Mouse (Mus musculus) E14TG2a.4 (cell line): ENCODE measurements around the gene Mdm2.

Experiments
- CTCF ChIP-seq: conservative IDR thresholded peaks from 2 replicates; pipeline ENCODE4 v1.5.1; 2014; ENCODE audit warnings: low read length
- NANOG ChIP-seq: IDR thresholded peaks from 2 replicates; pipeline ENCODE4 v1.6.1; 2014; ENCODE audit warnings: borderline replicate concordance, low read length, mixed read lengths
- POU5F1 ChIP-seq: IDR thresholded peaks from 2 replicates; pipeline ENCODE4 v1.6.1; 2014; ENCODE audit warnings: low read length, borderline replicate concordance

- TF ChIP-seq CTCF (peak; percentile 60), NANOG (no peak), POU5F1 (no peak)
Observed at GRCm38 (mm10) chr10:117688204-117689151, 22.1 kb downstream of the Mdm2 start.
